In genomic region chr11:54523431-54524001, GRCm38 (mm10) we compare ENCODE assay signal across 8 mouse cellular contexts. TPM values are rescaled to one million over a fixed set of nuclear protein-coding genes. Genes with fewer than 3 reads are reported as not detected.
A peak's percentile ranks its signal among the peaks of the same experiment; 100 is the strongest.
DNase-seq lines count a peak whose midpoint lies in the region; ATAC-seq and TF ChIP-seq lines count a peak whose summit lies in the region.

No protein-coding gene starts in this region.

- H3K36me3 ChIP-seq in kidney, embryonic 16.5 days (ENCODE audit: insufficient read depth, low read length) = no peaks in the 10 kb centered on the region
- H3K36me3 ChIP-seq in hindbrain, embryonic 13.5 days = no peaks in the 10 kb centered on the region
- H3K36me3 ChIP-seq in midbrain, embryonic 15.5 days (replicated peaks) = no peaks in the 10 kb centered on the region

- ATAC-seq in kidney, embryonic 16.5 days (ENCODE audit: low FRiP score, low TSS enrichment) = no peak
- no peak for ATAC-seq in hindbrain, embryonic 13.5 days (ENCODE audit: low FRiP score)
- ATAC-seq in midbrain, embryonic 15.5 days (replicated peaks) = no peak

- peak overlapping the region; percentile 62 for H3K4me2 ChIP-seq in kidney, embryonic 16.5 days (replicated peaks; ENCODE audit: low read depth, low read length)
- H3K4me2 ChIP-seq in hindbrain, embryonic 13.5 days = peak overlapping the region; percentile 59
- H3K4me2 ChIP-seq in midbrain, embryonic 15.5 days = peak overlapping the region; percentile 71

- no peak for TF ChIP-seq CTCF in bone marrow macrophage, adult 2 months (IDR thresholded peaks at IDR 0.05; ENCODE audit: low read depth, low read length)

- H3K27ac ChIP-seq in kidney, embryonic 16.5 days (ENCODE audit: low read length) = peak overlapping the region; percentile 96
- peak overlapping the region; percentile 73 for H3K27ac ChIP-seq in bone marrow macrophage, adult 2 months (ENCODE audit: insufficient read depth, low read depth, low read length)
- peak overlapping the region; percentile 81 for H3K27ac ChIP-seq in hindbrain, embryonic 13.5 days
- H3K27ac ChIP-seq in midbrain, embryonic 15.5 days = peak overlapping the region; percentile 91; the same call in 1 of the 2 replicates

- H3K4me1 ChIP-seq in kidney, embryonic 16.5 days (ENCODE audit: insufficient read depth, low read length) = peaks cover 18% of the 10 kb centered on the region
- peaks cover 41% of the 10 kb centered on the region for H3K4me1 ChIP-seq in bone marrow macrophage, adult 2 months (ENCODE audit: control insufficient read depth, insufficient read depth, low read length)
- H3K4me1 ChIP-seq in hindbrain, embryonic 13.5 days (replicated peaks) = peaks cover 18% of the 10 kb centered on the region
- peaks cover 24% of the 10 kb centered on the region for H3K4me1 ChIP-seq in midbrain, embryonic 15.5 days

- H3K9me3 ChIP-seq in kidney, embryonic 16.5 days (ENCODE audit: low read length) = no peaks in the 10 kb centered on the region
- H3K9me3 ChIP-seq in hindbrain, embryonic 13.5 days = no peaks in the 10 kb centered on the region
- H3K9me3 ChIP-seq in midbrain, embryonic 15.5 days = no peaks in the 10 kb centered on the region

- peak overlapping the region; percentile 85 for H3K4me3 ChIP-seq in kidney, embryonic 16.5 days (ENCODE audit: low read length)
- peak overlapping the region; percentile 90 for H3K4me3 ChIP-seq in bone marrow macrophage, adult 2 months (ENCODE audit: insufficient read depth, low read length)
- peak overlapping the region; percentile 78 for H3K4me3 ChIP-seq in hindbrain, embryonic 13.5 days
- peak overlapping the region; percentile 87 for H3K4me3 ChIP-seq in midbrain, embryonic 15.5 days

- TF ChIP-seq POLR2A in bone marrow macrophage, adult 2 months (IDR thresholded peaks at IDR 0.05; ENCODE audit: borderline replicate concordance, low read depth, low read length) = no peak

- H3K9ac ChIP-seq in kidney, embryonic 16.5 days (replicated peaks; ENCODE audit: low read length) = peak overlapping the region; percentile 83
- H3K9ac ChIP-seq in hindbrain, embryonic 13.5 days = peak overlapping the region; percentile 81
- H3K9ac ChIP-seq in midbrain, embryonic 15.5 days = peak overlapping the region; percentile 72

- 14% methylated on average over 10 of the region's 10 CpGs for WGBS in kidney, embryonic 16.5 days
- 18% methylated on average over 10 of the region's 10 CpGs for WGBS in hindbrain, embryonic 13.5 days
- WGBS in midbrain, embryonic 15.5 days = 16% methylated on average over 10 of the region's 10 CpGs

- no peak for DNase-seq in kidney, postnatal 4 days
- DNase-seq in right cerebral cortex, postnatal 25 days = no peak
- DNase-seq in frontal cortex, postnatal 36 days (ENCODE audit: low spot score in 2 of 2) = no peak
- DNase-seq in adrenal gland, adult 8-10 months = no peak

- H3K27me3 ChIP-seq in kidney, embryonic 16.5 days (ENCODE audit: insufficient read depth, low read length) = no peaks in the 10 kb centered on the region
- H3K27me3 ChIP-seq in hindbrain, embryonic 13.5 days = no peaks in the 10 kb centered on the region
- no peaks in the 10 kb centered on the region for H3K27me3 ChIP-seq in midbrain, embryonic 15.5 days (replicated peaks)

RNA-seq across cellular contexts. Expression of gene Rapgef6, which starts 0.9 kb away (rescaled TPM):
- 29.4 and 36.6 TPM in 2 replicates for polyA plus RNA-seq in kidney, embryonic 16.5 days (2015; fragmentation: Nextera tagmentation; extraction: Ambion mirVana)
- 24.5 and 25.4 TPM in 2 replicates for polyA plus RNA-seq in bone marrow macrophage, adult 2 months (2012; ENCODE audit: insufficient read depth, insufficient read length, missing spikeins)
- 39.0 and 43.3 TPM in 2 replicates for polyA plus RNA-seq in hindbrain, embryonic 13.5 days (2015; fragmentation: Nextera tagmentation; extraction: Ambion mirVana)
- polyA plus RNA-seq in midbrain, embryonic 15.5 days (2015; fragmentation: Nextera tagmentation; extraction: Ambion mirVana) = 37.7 and 42.7 TPM in 2 replicates
- 10 to 100 TPM; 26.5 to 40.6 (median 34.5) TPM for total RNA-seq in adrenal gland, adult 8-10 months (2022)
